Mouse (Mus musculus) liver (tissue): ENCODE measurements at regions not wholly inside any gene's neighbourhood (a gene's known extent, or its start where the extent isn't known, plus 50 kb on each side); places are given as distances from the start of the nearest gene placed in this dataset.
A peak's percentile ranks its signal among the peaks of the same experiment; 100 is the strongest.

Experiments used
- DNase-seq: peaks from one replicate; pipeline ENCODE4 v3.0.0-alpha.2; 2020; ENCODE audit warnings: mixed read lengths

DNA sequence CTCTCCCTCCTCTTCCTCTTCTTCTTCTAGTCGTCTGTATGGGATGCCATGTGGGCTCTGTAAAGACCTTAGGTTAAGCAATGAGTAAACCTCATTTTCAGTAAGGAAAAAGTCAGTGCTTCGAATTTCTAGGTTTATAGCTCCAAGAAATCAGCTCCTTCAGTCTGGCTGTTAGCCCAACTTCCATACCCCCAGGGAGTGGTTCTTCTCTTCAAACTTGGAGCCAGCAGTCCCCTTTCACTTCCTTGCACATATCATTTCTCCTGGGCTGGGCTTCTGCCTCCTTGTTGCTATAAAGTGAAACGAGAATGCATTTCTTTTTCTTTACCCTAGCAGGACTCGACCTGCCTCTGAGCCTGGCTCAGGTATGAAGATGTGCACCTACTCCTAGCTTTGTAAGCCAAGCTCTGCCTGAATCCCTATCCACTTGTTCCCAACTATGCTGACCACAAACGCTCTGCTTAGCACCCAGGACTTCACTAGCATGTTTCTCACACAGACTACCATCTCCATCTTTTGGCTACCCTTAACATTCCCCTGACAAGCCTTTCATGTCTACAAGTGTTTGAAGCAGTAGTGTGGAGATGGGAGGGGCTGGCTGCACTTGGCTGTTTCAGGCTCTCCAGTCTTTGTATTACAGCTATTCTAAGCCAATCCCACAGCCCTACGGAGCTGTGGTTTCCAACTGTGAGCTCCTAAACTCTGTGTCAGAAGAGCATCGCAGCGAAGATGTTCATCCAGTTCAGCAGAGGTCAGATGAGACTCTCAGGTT is 243.8 kb upstream of the Tprg start:
- DNase-seq, result no peak

- no peak for DNase-seq
Measured at GRCm38 (mm10) chr16:25044637-25045036, 242.0 kb upstream of the Tprg start.

- DNase-seq, result no peak
Measured at GRCm38 (mm10) chr16:25047726-25048125, 238.9 kb upstream of the Tprg start.

GRCm38 (mm10) chr16:25049928-25050510 is 236.6 kb upstream of the Tprg start:
- DNase-seq, result no peak

DNA sequence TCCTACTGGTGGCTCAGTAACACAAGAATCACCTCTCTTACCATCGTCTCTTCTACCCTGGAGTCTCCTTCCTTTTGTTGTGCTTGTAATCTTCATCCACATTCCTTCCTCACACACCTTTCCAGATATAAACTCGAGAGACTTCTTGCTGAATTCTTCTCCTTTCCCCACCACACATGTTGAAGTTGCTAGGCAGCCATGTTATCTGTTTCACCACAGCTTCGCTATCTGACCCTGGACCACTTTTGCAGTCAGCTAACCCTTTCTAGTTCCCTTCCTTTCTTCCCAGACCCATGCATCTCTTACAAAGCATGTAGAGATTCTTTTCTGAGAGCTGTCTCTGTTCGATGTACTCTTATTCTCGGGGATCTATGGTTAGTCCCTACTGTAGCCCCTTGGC is 235.6 kb upstream of the Tprg start:
- DNase-seq, result no peak

DNA sequence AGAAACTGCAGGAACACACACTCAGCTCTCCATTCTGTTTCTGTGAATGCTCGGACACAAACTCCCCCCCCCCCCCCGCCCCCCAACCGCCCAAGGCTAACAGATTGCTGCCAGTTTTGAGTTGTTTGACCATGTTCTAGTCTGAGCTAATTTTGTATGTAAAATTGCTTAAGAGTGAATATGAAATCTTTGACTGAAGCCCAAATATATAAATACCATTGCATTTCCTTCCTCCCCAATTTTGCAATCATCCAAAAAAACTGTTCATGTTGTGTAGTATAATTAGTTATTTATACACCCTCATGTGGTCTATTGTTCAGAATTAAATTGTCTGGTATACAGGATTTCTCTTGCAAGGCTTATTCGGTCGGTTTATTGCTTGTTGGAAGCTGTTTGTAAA is 234.2 kb upstream of the Tprg start:
- DNase-seq, result no peak

- peak; percentile 19 for DNase-seq
Measured at GRCm38 (mm10) chr16:25052917-25053343, 233.7 kb upstream of the Tprg start.

- DNase-seq, result no peak
Measured at GRCm38 (mm10) chr16:25054304-25054703, 232.3 kb upstream of the Tprg start.

DNA sequence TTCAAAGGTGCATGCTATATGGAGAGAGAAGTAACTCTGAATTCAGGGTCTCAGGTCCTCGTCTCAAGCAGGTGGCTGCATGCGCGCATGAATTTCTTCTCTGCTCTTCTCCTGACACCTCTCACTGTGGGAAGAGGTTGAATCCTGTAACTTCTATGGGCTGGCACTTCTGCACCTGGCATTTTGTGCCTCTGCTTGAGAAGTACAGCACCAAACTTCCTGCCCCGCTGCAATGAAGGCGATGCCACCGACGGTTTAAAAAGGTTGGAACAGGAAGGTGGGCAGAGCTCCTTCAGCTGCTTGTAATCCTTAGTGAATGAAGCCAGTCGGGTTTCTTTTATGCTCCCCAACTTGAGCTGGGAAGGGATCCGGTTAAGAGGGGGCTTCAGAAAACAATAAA is 231.2 kb upstream of the Tprg start:
- no peak for DNase-seq

- no peak for DNase-seq
Measured at GRCm38 (mm10) chr16:25058051-25058747, 228.4 kb upstream of the Tprg start.

DNA sequence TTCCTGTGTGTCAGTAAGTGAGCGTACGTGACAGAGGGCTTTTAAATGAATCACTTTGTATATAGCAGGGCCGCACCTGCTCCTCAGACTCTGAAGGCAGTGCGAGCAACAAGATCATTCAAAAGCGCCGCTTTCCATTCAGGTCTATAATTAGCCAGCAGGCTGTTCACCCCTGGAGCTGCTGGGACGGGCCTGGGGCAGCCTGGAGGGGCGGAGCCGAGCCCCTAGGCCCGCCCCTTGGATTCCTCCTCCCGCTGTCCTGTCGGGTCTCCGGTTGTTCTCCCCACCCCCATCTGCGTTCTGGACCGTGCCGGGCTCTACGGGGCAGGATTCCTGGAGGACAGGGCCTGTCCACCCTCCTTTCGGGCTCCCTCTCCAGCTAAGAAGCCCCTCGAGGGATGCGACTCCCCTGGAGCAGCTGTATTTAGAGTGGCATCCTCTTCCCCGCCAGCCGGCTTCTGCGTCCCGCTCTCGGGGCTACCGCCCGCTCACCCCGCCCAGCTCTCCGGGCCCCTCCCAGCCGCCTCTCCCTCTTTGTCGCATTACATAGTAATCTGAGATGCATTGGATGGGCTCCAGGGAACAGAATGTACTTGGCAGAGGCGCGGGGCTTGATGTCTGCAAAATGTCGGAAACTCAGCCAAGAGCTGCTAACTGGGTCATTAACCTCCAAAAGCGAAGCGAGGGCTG is 227.7 kb upstream of the Tprg start:
- peak; percentile 77 for DNase-seq

GRCm38 (mm10) chr16:25059504-25059992 is 227.1 kb upstream of the Tprg start:
- no peak for DNase-seq

- DNase-seq, result no peak
Measured at GRCm38 (mm10) chr16:25060266-25060665, 226.4 kb upstream of the Tprg start.

GRCm38 (mm10) chr16:25061631-25062030 is 225.0 kb upstream of the Tprg start:
- DNase-seq, result no peak

DNA sequence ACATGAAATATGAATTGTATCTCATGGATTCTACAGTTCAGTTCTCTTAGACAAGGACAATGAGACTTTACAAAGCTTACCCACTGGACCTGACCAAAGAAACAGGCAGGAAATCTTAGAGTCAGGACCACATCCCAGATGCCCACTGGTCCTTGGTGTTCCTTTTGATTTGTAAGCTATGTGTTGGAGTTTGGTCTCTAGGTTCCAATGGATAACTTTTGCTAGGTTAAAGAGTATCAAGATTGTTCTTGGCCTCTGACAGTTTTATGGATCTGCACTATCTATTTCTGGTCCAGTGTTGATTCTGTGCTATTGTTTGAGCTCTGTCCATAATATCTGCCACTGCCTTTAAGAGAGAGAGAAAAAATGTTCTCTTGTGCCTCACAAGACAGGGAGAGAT is 222.6 kb upstream of the Tprg start:
- DNase-seq, result no peak

- peak; percentile 72 for DNase-seq
Measured at GRCm38 (mm10) chr16:25064538-25064937, 222.1 kb upstream of the Tprg start.

- no peak for DNase-seq
Measured at GRCm38 (mm10) chr16:25066822-25067221, 219.8 kb upstream of the Tprg start.

- no peak for DNase-seq
Measured at GRCm38 (mm10) chr16:25067276-25068249, 219.1 kb upstream of the Tprg start.

GRCm38 (mm10) chr16:25080811-25081210 is 205.8 kb upstream of the Tprg start:
- DNase-seq, result no peak

- no peak for DNase-seq
Measured at GRCm38 (mm10) chr16:25083729-25084128, 202.9 kb upstream of the Tprg start.

GRCm38 (mm10) chr16:25087741-25088648 is 198.6 kb upstream of the Tprg start:
- no peak for DNase-seq
